Mouse (Mus musculus): ENCODE results near the gene Cyth3. TPM values are rescaled to one million over a fixed set of nuclear protein-coding genes. Genes with fewer than 3 reads are reported as not detected.

Cyth3 gene
- total RNA-seq (2021): 10 to 100 TPM; 10.7 to 15.8 TPM
- long read RNA-seq, experiment 1, transcript Cyth3-202 (13 exons, 3,738 nt): major isoform, 29 of 34 reads
- long read RNA-seq, experiment 1, partial matches to known transcripts: 4 of 34 reads
- long read RNA-seq, experiment 1, other reads (novel, unspliced or antisense): 1 of 34 reads
- long read RNA-seq, experiment 2, transcript Cyth3-202 (13 exons, 3,738 nt): major isoform, 13 of 17 reads
- long read RNA-seq, experiment 2, partial matches to known transcripts: 1 of 17 reads
- long read RNA-seq, experiment 2, other reads (novel, unspliced or antisense): 3 of 17 reads

- peak; percentile 95 for DNase-seq
- H3K4me3 ChIP-seq: peak within 1 kb of the TSS; percentile 92
- TF ChIP-seq CTCF (IDR thresholded peaks at IDR 0.05): no peak
- peak within 1 kb of the TSS; percentile 90 for H3K27ac ChIP-seq
- intact Hi-C loops (cut with DNase I): loop anchor here (5.0 kb wide), 2 partner anchors 55 to 75 kb away; no protein-coding TSS in a partner anchor
Observed at GRCm38 (mm10) chr5:143621893-143622622, at the start of gene Cyth3. Cyth3 (plus strand) TSS chr5:143622447.

- peak overlapping the region; percentile 61 for H3K27ac ChIP-seq
- intact Hi-C loops (cut with DNase I): no loop called here
- DNase-seq: no peak
- H3K4me3 ChIP-seq: no peak overlapping the region
- no peak for TF ChIP-seq CTCF (IDR thresholded peaks at IDR 0.05)
Observed at GRCm38 (mm10) chr5:143573067-143573466, 49.2 kb upstream of the Cyth3 start.

- no peak for DNase-seq
- no peak overlapping the region for H3K4me3 ChIP-seq
- TF ChIP-seq CTCF (IDR thresholded peaks at IDR 0.05): no peak
- H3K27ac ChIP-seq: peak overlapping the region; percentile 58
- intact Hi-C loops (cut with DNase I): no loop called here
Observed at GRCm38 (mm10) chr5:143574261-143575178, 47.7 kb upstream of the Cyth3 start.

- Histone ChIP-seq H3K27ac (no peak overlapping the region), H3K4me3 (no peak overlapping the region)
- no peak for TF ChIP-seq CTCF (IDR thresholded peaks at IDR 0.05)
- intact Hi-C loops (cut with DNase I): no loop called here
- DNase-seq: no peak
Observed at GRCm38 (mm10) chr5:143579537-143580203, 42.6 kb upstream of the Cyth3 start.

GRCm38 (mm10) chr5:143580982-143581381 lies 41.3 kb upstream of the Cyth3 start:
- no peak for DNase-seq
- intact Hi-C loops (cut with DNase I): no loop called here

GRCm38 (mm10) chr5:143581874-143582273 lies 40.4 kb upstream of the Cyth3 start:
- no peak for TF ChIP-seq CTCF (IDR thresholded peaks at IDR 0.05)
- Histone ChIP-seq H3K4me3 (no peak overlapping the region), H3K27ac (peak overlapping the region; percentile 41)
- intact Hi-C loops (cut with DNase I): no loop called here
- no peak for DNase-seq

More at GRCm38 (mm10) chr5:143580982-143581381, 41.3 kb upstream of the Cyth3 start:
- Histone ChIP-seq H3K4me3 (no peak overlapping the region), H3K27ac (no peak overlapping the region; the same call in 1 of the 2 replicates)
- TF ChIP-seq CTCF (IDR thresholded peaks at IDR 0.05): no peak

- intact Hi-C loops (cut with DNase I): no loop called here
- DNase-seq: no peak
- no peak for TF ChIP-seq CTCF (IDR thresholded peaks at IDR 0.05)
- Histone ChIP-seq H3K4me3 (no peak overlapping the region), H3K27ac (no peak overlapping the region)
Observed at GRCm38 (mm10) chr5:143583081-143583480, 39.2 kb upstream of the Cyth3 start.

- Histone ChIP-seq H3K27ac (peak overlapping the region; percentile 38), H3K4me3 (no peak overlapping the region)
- DNase-seq: no peak
- intact Hi-C loops (cut with DNase I): no loop called here
- TF ChIP-seq CTCF (IDR thresholded peaks at IDR 0.05): no peak
Observed at GRCm38 (mm10) chr5:143584982-143585381, 37.3 kb upstream of the Cyth3 start.

GRCm38 (mm10) chr5:143586386-143586785 lies 35.9 kb upstream of the Cyth3 start:
- no peak for DNase-seq
- intact Hi-C loops (cut with DNase I): no loop called here
- no peak overlapping the region for H3K4me3 ChIP-seq
- no peak overlapping the region for H3K27ac ChIP-seq
- TF ChIP-seq CTCF (IDR thresholded peaks at IDR 0.05): no peak

GRCm38 (mm10) chr5:143589108-143589507 lies 33.1 kb upstream of the Cyth3 start:
- TF ChIP-seq CTCF (IDR thresholded peaks at IDR 0.05): no peak
- H3K4me3 ChIP-seq: no peak overlapping the region
- H3K27ac ChIP-seq: no peak overlapping the region
- intact Hi-C loops (cut with DNase I): no loop called here
- no peak for DNase-seq

GRCm38 (mm10) chr5:143592926-143593325 lies 29.3 kb upstream of the Cyth3 start:
- intact Hi-C loops (cut with DNase I): no loop called here
- Histone ChIP-seq H3K4me3 (no peak overlapping the region), H3K27ac (0 out of 2 replicates have a peak overlapping the region, but pooled peaks have one; percentile 24)
- TF ChIP-seq CTCF (IDR thresholded peaks at IDR 0.05): no peak
- DNase-seq: no peak

Data from gastrocnemius, adult 2 months (tissue).